Mouse (Mus musculus) adipocyte (in vitro differentiated cells): ENCODE data around the gene Fbxl20.

Source experiments
- DNase-seq: peaks from one replicate; pipeline ENCODE4 v3.0.0-alpha.2; 2016; ENCODE audit warnings: low spot score

The Fbxl20 gene

DNA sequence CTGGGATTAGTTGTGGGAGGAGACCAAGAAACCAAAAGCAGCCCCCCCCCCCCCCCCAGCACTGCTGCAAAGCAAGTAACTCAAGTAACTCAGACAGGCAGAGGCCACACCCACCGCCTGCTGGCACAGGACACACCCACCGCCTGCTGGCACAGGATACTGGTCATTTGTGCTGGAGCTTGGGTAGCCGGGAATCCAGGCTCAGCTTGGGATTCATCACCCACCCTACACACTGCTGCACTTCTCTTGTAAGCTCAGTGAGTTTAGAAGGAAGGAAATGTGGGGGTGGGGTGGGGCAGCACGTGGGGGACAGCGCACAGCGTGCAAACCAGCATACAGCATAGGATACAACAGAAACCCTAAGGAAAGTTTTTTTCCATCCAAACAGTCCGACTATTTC is 62.0 kb downstream of the Fbxl20 start:
- DNase-seq = peak; percentile 37

- peak; percentile 31 for DNase-seq
These were observed 63.6 kb downstream of the Fbxl20 start for GRCm38 (mm10) chr11:98086574-98086973.

DNA sequence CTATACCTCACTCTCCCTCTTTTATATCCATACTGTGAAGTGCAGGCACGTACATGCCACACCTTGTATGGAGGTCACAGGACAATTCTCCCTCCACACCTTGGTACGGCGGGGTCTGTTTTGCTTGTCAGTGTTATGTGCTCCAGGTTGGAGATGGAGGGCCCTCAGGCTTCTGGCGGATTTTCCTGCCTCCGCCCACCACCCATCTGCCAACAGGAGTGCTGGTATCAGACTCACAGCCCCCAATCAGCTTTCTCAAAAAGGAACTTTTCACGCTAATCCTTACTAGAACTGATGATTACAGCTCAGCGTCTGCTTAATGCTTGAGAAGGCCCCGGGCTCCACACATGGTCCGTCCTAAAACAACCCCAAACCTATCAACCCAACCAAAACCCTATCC is 64.1 kb downstream of the Fbxl20 start:
- DNase-seq = no peak

DNA sequence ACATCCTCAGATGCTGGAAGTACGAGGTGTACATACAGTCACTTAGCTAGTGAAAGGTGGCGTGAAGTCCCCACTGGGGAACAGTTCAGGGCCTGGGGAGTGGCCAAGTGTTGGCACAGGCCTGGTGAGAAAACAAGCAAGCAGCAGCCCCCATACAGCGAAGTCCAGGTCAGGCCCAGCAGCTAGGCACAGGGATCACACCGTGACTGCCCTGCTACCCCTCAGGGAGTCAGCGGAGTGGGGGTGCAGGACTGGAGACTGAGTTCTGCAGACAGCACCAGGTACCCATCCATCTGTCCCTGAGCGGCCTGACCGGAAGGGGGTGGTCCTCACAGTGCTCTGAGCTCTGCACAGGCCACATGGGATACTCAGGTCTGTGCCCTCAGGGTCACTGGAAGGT is 67.5 kb downstream of the Fbxl20 start:
- DNase-seq = no peak

GRCm38 (mm10) chr11:98080450-98080849 is 69.8 kb downstream of the Fbxl20 start:
- no peak for DNase-seq

DNA sequence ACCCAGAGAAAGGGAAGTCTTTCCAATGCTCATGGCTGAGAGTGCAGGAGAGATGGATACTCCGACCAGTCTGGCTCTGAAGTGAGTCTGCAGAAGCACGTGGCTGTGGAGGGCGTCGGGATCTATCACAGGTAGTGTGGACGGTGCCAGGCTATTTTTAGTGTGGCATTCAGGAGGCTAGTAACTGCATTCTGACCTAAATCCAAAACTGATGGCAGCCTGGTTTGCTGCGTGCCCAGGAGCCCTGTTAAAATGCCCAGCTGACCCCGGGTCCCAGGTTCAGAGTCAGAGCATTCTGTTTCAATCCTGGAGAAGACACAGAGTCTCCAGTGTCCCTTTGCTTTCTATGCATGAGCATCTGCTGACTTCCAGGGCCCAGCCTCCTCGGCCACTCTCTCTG is 73.1 kb downstream of the Fbxl20 start:
- DNase-seq = no peak

DNA sequence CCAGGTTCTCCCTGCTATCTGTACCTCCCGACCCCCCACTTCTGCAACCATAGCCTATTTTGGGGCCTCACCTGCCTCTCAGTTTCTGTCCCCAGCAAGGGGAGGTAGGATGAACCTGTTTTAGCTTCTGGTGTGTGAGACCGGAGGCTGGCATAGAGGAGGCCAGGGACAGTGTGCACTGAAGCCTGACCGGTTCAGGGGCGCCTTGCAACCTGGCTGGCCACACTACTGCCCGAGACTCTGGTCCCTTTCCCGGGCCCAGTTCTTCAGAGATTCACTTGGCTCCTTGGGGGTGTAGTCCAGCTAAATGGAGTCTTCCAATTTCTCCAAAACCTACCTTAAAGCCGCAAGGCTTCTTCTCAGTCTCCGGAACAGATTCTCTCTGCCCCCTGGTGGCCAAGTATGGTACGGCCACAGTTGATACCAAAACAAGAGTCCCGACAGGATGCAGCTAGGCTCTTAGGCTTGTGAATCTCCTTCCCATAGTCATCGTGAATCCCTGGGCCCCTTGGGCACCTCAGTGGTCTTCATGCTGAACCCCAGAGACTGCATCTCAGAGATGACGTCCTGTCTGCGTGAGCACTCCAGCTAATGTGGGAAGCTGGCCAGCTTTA is 74.9 kb downstream of the Fbxl20 start:
- peak; percentile 90 for DNase-seq

DNA sequence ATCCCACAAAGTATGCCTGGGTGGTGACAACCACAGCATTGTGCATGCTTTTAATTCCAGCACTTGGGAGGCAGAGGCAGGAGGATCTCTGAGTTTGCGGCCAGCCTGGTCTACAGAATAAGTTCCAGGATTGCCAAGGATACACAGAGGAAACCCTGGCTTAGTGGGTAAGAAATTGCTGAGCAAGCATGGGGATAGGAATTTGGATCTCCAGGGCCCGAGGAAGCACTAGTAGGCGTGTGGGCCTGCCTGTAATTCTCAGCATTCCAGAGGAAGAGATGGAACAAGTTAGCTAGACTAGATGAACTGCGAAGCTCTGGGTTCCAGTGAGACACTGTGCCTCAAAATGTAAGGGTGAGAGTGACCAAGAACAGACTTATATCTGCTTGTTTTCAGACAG is 76.8 kb downstream of the Fbxl20 start:
- DNase-seq = no peak

DNA sequence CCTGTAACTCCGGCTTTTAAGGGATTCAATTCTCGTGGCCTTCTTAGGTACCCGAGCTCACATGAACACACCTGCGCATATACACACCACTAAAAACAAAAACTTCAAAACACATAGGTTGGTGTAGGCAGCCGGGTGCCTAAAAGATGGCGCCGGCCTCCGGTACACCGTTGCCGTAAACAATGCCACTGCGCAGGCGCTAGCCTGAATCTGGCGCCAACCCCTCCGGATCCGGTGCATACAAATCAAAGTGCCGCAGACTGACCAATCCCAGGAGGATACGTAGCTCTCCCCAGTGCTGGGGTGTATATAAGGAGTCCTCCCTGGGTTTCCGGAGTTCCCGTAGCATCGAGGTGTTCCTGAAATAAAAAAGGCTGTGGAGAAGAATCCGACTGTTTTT is 82.9 kb downstream of the Fbxl20 start:
- no peak for DNase-seq

- DNase-seq = no peak
These were observed 84.0 kb downstream of the Fbxl20 start for GRCm38 (mm10) chr11:98066201-98066600.

DNA sequence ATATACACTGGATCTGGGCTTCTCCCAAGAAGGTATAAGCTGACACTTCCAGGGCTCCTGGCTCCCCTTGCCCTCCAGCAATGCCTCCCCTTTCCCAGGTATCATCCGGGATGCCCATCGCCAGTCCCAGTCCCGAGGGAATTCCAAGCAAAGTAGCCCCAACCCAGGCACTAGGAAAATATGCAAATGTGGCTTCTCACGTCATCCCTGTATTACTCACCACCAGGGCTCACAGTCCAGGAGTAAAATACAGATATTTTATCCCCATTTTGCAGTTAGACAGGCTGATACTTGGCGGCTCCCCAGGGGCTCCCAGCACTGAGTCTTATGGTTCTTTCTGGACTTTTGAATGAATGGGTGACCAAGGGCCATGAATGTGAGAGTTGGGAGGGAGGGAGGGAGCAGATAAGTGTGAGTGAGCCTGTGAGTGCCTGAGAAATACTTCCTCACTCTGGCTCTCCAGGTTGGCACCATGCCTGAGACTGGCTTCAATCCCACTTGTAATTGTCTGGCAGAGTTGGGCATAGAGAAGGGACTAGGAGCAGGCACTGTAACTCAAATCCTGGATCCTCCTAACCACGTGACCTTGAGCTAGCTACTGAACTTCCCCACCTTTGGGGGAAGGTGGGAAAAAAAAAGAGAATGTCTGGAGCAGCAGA is 88.2 kb downstream of the Fbxl20 start:
- DNase-seq = peak; percentile 91

DNA sequence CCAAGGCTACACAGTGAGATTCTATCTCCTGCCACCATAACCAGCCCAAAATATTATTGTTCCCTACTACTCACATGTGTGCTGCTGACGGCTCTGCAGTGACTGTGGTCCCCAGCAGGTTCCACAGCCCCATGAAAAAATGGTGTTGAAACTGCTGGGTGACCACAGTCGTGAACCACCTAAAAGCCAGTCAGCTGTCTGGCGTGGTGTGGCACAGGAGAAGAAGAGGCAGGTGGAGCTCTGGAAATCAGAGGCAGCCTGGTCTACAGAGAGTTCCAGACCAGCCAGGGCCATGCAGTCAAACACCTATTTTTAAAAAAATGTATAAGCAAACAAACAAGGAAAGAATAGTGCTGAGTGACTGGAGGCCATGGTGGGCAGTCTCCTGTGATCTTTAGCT is 88.8 kb downstream of the Fbxl20 start:
- no peak for DNase-seq

- DNase-seq = no peak
These were observed 90.0 kb downstream of the Fbxl20 start for GRCm38 (mm10) chr11:98060104-98060692.

DNA sequence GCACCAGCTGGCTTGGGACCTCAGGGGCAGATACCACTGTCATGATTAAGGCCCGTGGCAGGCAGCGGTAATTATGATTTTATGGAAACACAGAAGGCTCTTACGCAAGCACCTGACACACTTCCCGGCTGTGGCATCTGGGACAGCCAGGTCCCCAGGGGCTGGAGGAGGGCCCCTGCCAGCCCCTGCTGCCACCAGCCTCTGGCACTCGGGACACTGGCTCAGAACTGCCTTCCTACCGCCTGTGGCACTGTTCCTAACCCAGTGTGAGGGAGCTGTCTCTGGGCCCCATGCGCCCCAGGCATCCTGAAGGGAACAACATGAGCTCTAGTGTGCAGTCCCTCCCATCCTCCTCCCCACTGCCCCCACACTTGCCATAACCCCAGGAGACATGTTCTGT is 90.5 kb downstream of the Fbxl20 start:
- DNase-seq = peak; percentile 35

GRCm38 (mm10) chr11:98057998-98058397 is 92.2 kb downstream of the Fbxl20 start:
- peak; percentile 51 for DNase-seq

- DNase-seq = no peak
These were observed 92.7 kb downstream of the Fbxl20 start for GRCm38 (mm10) chr11:98057466-98057865.

DNA sequence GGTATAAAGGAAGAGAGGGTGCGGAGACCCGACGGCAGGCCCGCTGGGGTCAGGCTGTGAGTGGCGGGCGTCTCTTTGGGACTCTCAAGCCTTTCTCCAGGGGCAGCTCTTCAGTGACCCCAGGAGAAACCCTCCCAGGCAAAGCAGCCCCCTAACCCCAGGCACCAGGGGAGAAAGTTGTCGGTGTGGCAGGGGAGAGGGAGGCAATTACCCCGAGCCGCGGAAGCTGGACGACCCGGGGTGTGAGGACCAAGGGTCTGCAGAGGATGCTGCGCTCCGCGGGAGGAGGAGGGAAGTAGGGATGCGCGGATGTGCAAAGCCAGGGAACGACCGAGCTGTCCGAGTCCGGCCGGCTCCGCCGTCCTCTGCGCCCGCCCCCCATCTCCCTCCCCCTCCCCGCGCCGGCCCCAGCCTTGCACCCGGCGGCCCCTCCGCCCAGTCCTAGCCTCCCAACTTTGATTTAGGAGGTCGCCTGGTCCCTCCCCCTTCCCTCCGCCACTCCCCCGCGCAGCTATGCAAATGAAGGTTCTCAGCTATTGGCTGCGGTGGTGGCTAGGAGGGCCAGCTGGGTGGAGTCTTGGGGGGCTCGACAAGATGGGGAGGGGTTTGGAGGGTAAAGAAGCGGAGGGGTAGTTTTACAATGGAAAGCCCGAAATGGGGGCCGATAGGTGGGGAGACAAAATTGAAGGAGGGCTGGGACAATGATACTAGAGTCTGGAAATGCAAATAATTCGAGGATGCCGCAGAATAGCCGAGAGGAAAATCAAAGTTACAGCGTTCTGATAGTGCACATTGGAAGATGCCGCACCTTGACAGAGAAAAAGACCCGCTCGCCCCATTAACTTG is 97.0 kb downstream of the Fbxl20 start, which contains the start of gene Stac2:
TSS of gene Stac2 (minus strand) at position 474 of the 846 bp plus-strand sequence.
- DNase-seq = no peak

GRCm38 (mm10) chr11:98052129-98052988 is 97.8 kb downstream of the Fbxl20 start:
- DNase-seq = no peak

DNA sequence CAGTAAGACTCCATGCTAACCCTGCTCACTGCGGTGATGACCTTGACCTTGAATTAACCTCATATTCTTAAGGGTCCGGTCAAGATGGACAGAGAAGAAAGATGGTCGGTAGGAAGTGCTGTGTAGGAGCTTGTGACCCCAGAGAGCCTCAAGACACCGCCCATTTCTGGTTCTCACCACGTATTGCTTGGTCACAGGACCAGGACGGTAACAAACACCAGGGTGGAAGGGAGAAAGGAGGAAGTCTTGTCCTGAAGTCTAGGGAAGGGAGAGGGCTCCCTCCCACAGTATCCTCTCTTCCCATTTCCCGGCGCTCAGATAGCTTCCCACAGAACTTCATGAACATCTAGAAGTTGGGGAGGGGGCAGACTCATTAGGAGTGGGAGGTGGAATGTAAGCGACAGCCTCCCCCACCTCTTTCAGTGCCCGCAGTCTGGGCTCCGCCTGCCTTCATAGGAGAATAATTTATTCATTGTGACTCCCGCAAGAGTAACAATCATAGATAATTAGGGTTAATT is 98.5 kb downstream of the Fbxl20 start:
- no peak for DNase-seq

DNA sequence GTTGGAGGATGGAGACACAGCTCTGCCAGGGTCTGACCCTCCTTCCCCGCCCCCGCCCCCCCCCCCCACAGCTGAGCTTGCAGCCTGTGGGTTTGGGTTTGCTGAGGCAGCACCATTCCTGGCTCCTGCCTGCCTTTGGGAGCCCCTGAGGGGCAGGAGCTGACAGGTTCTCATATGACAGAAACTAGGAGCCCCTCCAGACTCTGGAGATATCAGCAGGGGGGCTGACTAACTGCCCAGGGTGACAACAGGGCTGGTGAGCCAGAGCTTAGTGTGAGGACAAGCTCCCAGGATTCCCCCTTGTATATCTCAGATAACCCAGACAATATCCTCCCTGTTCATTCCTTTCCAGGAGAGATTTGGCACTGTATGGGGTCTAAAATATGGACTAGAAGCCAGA is 99.3 kb downstream of the Fbxl20 start:
- DNase-seq = no peak

- DNase-seq = no peak
These were observed 99.7 kb downstream of the Fbxl20 start for GRCm38 (mm10) chr11:98050520-98050815.
